Mouse (Mus musculus) E14TG2a.4 (cell line): ENCODE results near the gene Cpt2.
A peak's percentile ranks its signal among the peaks of the same experiment; 100 is the strongest.

Experiments
- H3K27me3 ChIP-seq: 2 replicates; pipeline ENCODE4 v1.6.1; 2014; ENCODE audit warnings: low read length, control low read depth; ENCODE audit not compliant: insufficient read depth
- H3K36me3 ChIP-seq: 2 replicates; pipeline ENCODE4 v1.6.1; 2014; ENCODE audit warnings: low read length, control low read depth; ENCODE audit not compliant: insufficient read depth
- H3K4me1 ChIP-seq: replicated peaks from 2 replicates; pipeline ENCODE4 v1.6.1; 2014; ENCODE audit warnings: low read depth, low read length, control low read depth
- H3K4me3 ChIP-seq: replicated peaks from 2 replicates; pipeline ENCODE4 v1.5.1; 2014; ENCODE audit warnings: mild to moderate bottlenecking, low read length
- H3K9me3 ChIP-seq: 2 replicates; pipeline ENCODE4 v1.6.1; 2014; ENCODE audit warnings: low read length, control low read depth
- CTCF ChIP-seq: conservative IDR thresholded peaks from 2 replicates; pipeline ENCODE4 v1.5.1; 2014; ENCODE audit warnings: low read length
- NANOG ChIP-seq: IDR thresholded peaks from 2 replicates; pipeline ENCODE4 v1.6.1; 2014; ENCODE audit warnings: borderline replicate concordance, low read length, mixed read lengths
- POU5F1 ChIP-seq: IDR thresholded peaks from 2 replicates; pipeline ENCODE4 v1.6.1; 2014; ENCODE audit warnings: low read length, borderline replicate concordance

Cpt2 gene

GRCm38 (mm10) chr4:107923145-107923802 lies at the start of gene Cpt2:
Cpt2 (minus strand) TSS chr4:107923610.
- no peaks in the 10 kb centered on the region; the same call in 1 of the 2 replicates for H3K27me3 ChIP-seq
- H3K36me3 ChIP-seq, result no peaks in the 10 kb centered on the region
- H3K4me1 ChIP-seq, result peaks cover 13% of the 10 kb centered on the region
- H3K9me3 ChIP-seq, result peaks cover 17% of the 10 kb centered on the region
- H3K4me3 ChIP-seq, result peak within 1 kb of the TSS; percentile 94
- TF ChIP-seq NANOG (no peak), CTCF (no peak), POU5F1 (no peak)

GRCm38 (mm10) chr4:107971162-107971561 lies 47.8 kb upstream of the Cpt2 start:
- peaks cover 40% of the 10 kb centered on the region for H3K4me1 ChIP-seq
- H3K27me3 ChIP-seq, result peaks cover 7% of the 10 kb centered on the region
- no peak for TF ChIP-seq CTCF
- no peaks in the 10 kb centered on the region for H3K36me3 ChIP-seq
- no peaks in the 10 kb centered on the region for H3K9me3 ChIP-seq
- H3K4me3 ChIP-seq, result no peak overlapping the region

- Histone ChIP-seq H3K4me1 (peaks cover 52% of the 10 kb centered on the region), H3K36me3 (no peaks in the 10 kb centered on the region), H3K9me3 (no peaks in the 10 kb centered on the region), H3K27me3 (peaks cover 7% of the 10 kb centered on the region), H3K4me3 (no peak overlapping the region)
- TF ChIP-seq NANOG (no peak), CTCF (no peak)
These were observed 46.4 kb upstream of the Cpt2 start for GRCm38 (mm10) chr4:107969781-107970180.

DNA sequence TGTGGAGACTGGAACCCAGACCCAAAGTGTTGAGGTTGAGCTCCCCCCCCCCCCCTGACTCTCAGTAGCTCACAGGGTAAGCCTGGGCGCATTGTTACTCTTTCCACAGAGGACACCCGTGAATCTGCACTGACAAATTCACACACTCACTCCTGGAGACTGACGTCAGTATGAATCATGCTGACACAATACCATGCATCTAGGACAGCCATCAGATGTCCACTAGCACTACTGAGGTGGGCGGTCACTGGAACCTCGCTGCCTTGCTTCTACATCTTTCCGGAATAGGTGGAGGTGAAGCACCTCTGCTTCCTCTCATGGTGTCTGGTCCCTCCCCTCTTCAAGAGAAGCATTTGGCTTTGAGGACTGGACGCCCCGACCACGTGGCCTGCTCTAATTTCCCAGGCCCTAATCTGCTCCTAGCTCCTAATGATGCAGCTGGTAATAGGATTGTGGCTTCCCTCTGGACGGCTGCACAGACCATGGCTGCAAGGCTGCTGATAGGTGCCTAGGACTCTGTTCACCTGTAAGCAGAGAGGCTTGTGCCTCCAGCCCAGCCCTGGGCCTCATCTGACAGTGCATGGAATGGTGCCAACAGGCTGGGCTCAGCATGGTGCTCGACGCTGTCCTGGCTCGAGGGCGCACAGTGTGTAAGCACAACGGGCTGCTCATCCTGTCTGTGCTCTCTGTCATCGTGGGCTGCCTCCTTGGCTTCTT lies 44.7 kb upstream of the Cpt2 start, which contains the start of gene Slc1a7:
Gene Slc1a7 (plus strand): TSS at position 367 of the 717 bp plus-strand sequence.
- Histone ChIP-seq H3K36me3 (no peaks in the 10 kb centered on the region), H3K4me1 (peaks cover 55% of the 10 kb centered on the region), H3K4me3 (no peak within 1 kb of the TSS), H3K27me3 (peaks cover 7% of the 10 kb centered on the region), H3K9me3 (no peaks in the 10 kb centered on the region)
- no peak for TF ChIP-seq CTCF

- H3K36me3 ChIP-seq, result no peaks in the 10 kb centered on the region
- H3K27me3 ChIP-seq, result peaks cover 21% of the 10 kb centered on the region
- no peaks in the 10 kb centered on the region for H3K9me3 ChIP-seq
- peaks cover 59% of the 10 kb centered on the region for H3K4me1 ChIP-seq
- H3K4me3 ChIP-seq, result no peak overlapping the region
- TF ChIP-seq POU5F1, result no peak
- no peak for TF ChIP-seq NANOG
- no peak for TF ChIP-seq CTCF
These were observed 43.2 kb upstream of the Cpt2 start for GRCm38 (mm10) chr4:107966416-107967109.

DNA sequence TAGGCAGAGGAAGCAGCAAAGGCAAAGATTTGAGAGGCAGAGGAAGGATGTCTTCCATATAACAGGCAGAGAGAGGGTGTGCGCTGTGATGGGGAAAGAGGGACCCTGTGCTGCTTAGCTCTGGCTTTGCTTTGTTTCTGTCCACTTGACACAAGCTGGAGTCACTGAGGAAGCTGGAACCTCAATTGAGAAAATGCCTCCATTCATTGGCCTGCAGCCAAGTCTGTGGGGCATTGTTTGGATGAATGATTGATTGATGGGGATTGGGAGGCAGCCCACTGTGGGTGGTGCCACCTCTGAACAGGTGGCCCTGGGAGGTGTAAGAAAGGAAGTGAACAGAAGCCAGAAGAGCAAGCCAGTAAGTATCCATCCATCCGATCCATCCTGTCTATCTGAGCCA lies 39.4 kb upstream of the Cpt2 start:
- no peaks in the 10 kb centered on the region for H3K36me3 ChIP-seq
- peaks cover 34% of the 10 kb centered on the region for H3K27me3 ChIP-seq
- TF ChIP-seq POU5F1, result no peak
- no peak for TF ChIP-seq NANOG
- no peak for TF ChIP-seq CTCF
- no peak overlapping the region for H3K4me3 ChIP-seq
- H3K4me1 ChIP-seq, result peaks cover 37% of the 10 kb centered on the region
- H3K9me3 ChIP-seq, result no peaks in the 10 kb centered on the region

- Histone ChIP-seq H3K36me3 (no peaks in the 10 kb centered on the region), H3K4me3 (no peak overlapping the region), H3K27me3 (peaks cover 34% of the 10 kb centered on the region), H3K4me1 (peaks cover 36% of the 10 kb centered on the region), H3K9me3 (no peaks in the 10 kb centered on the region)
- TF ChIP-seq POU5F1, result no peak
- TF ChIP-seq NANOG, result no peak
- TF ChIP-seq CTCF, result no peak
These were observed 38.8 kb upstream of the Cpt2 start for GRCm38 (mm10) chr4:107962044-107962732.

GRCm38 (mm10) chr4:107958487-107958886 lies 35.1 kb upstream of the Cpt2 start:
- Histone ChIP-seq H3K27me3 (peaks cover 34% of the 10 kb centered on the region), H3K9me3 (no peaks in the 10 kb centered on the region), H3K4me3 (no peak overlapping the region), H3K4me1 (peaks cover 11% of the 10 kb centered on the region), H3K36me3 (no peaks in the 10 kb centered on the region)
- no peak for TF ChIP-seq CTCF
- TF ChIP-seq POU5F1, result no peak
- no peak for TF ChIP-seq NANOG

GRCm38 (mm10) chr4:107955691-107956090 lies 32.3 kb upstream of the Cpt2 start:
- peaks cover 13% of the 10 kb centered on the region for H3K27me3 ChIP-seq
- TF ChIP-seq CTCF, result no peak
- no peak for TF ChIP-seq NANOG
- no peak for TF ChIP-seq POU5F1
- H3K4me1 ChIP-seq, result peaks cover 7% of the 10 kb centered on the region
- H3K9me3 ChIP-seq, result no peaks in the 10 kb centered on the region
- no peaks in the 10 kb centered on the region for H3K36me3 ChIP-seq
- H3K4me3 ChIP-seq, result no peak overlapping the region
